ENCODE assay signal across 11 mouse cellular contexts in genomic region chr10:79654946-79655395, GRCm38 (mm10). TPM values are rescaled to one million over a fixed set of nuclear protein-coding genes. Genes with fewer than 3 reads are reported as not detected.
DNase-seq lines count a peak whose midpoint lies in the region; ATAC-seq lines count a peak whose summit lies in the region.
"Had no signal": no experiment of that assay in that cellular context is flagged by ENCODE, and none has a peak within 500 bp of the region (broad histone marks: within the 10 kb centered on the region; RNA-seq: fewer than 3 reads in every experiment).

No protein-coding gene starts in this region.

- 33% methylated on average over 1 of the region's 1 CpGs for WGBS in neural tube, embryonic 14.5 days

- H3K9ac ChIP-seq in neural tube, embryonic 14.5 days (replicated peaks; ENCODE audit: low read depth, low read length) = no peak overlapping the region

- H3K4me2 ChIP-seq in neural tube, embryonic 14.5 days (ENCODE audit: low read depth, low read length) = no peak overlapping the region

- DNase-seq in embryo, embryonic 10 days (ENCODE audit: low spot score) = peak; percentile 51
- no peak for DNase-seq in embryo, embryonic 9.5 days (ENCODE audit: extremely low spot score)
- DNase-seq in frontal cortex, postnatal 10 days (ENCODE audit: low spot score in 2 of 2) = peak; percentile 61 to 78
- peak; percentile 62 to 73 for DNase-seq in layer of hippocampus, postnatal 36 days
- no peak for DNase-seq in ovary, postnatal 36 days (ENCODE audit: low spot score)
- no peak for DNase-seq in lung, postnatal 25 days (ENCODE audit: low spot score)
- no peak for DNase-seq in adrenal gland, postnatal 4 days (ENCODE audit: low spot score in 2 of 2)
- DNase-seq: cerebellum, adult 9-10 months; heart, adult 18-20 months had no signal

- no peaks in the 10 kb centered on the region for H3K9me3 ChIP-seq in neural tube, embryonic 14.5 days (ENCODE audit: control insufficient read depth, low read length)

- H3K36me3 ChIP-seq in neural tube, embryonic 14.5 days (ENCODE audit: control insufficient read depth, insufficient read depth, low read length) = no peaks in the 10 kb centered on the region

- no peak overlapping the region for H3K4me3 ChIP-seq in neural tube, embryonic 14.5 days (ENCODE audit: low read depth, low read length)

- H3K27me3 ChIP-seq in neural tube, embryonic 14.5 days (ENCODE audit: control insufficient read depth, insufficient read depth, low read length) = no peaks in the 10 kb centered on the region

- no peak overlapping the region for H3K27ac ChIP-seq in neural tube, embryonic 14.5 days (ENCODE audit: low read depth, low read length)

- no peaks in the 10 kb centered on the region for H3K4me1 ChIP-seq in neural tube, embryonic 14.5 days (ENCODE audit: control insufficient read depth, insufficient read depth, low read length)

- ATAC-seq in neural tube, embryonic 14.5 days (ENCODE audit: low read depth) = peak; percentile 77

RNA-seq across cellular contexts. Expression of gene Madcam1, which starts 9.4 kb away (rescaled TPM):
- total RNA-seq in layer of hippocampus, postnatal 36 days (2021) = not detected
- 0.82 and 1.2 TPM in 2 replicates for polyA plus RNA-seq in neural tube, embryonic 14.5 days (2014; fragmentation: Nextera tagmentation; extraction: Ambion mirVana)
- under 1 TPM; 0.28 to 0.64 TPM for total RNA-seq in adrenal gland, postnatal 4 days (2021)
- total RNA-seq: megakaryocyte-erythroid progenitor cell, adult 5-6 weeks had no signal

RNA-seq across cellular contexts. Expression of gene Odf3l2, which starts 9.4 kb away (rescaled TPM):
- under 1 TPM in 1 of 2 experiments, not detected in 1; 0.61 TPM for total RNA-seq in layer of hippocampus, postnatal 36 days (2021)
- not detected in 2 replicates for polyA plus RNA-seq in neural tube, embryonic 14.5 days (2014; fragmentation: Nextera tagmentation; extraction: Ambion mirVana)
- not detected for total RNA-seq in adrenal gland, postnatal 4 days (2021)
- total RNA-seq: heart, adult 18-20 months; megakaryocyte-erythroid progenitor cell, adult 5-6 weeks had no signal

RNA-seq across cellular contexts. Expression of gene Tpgs1, which starts 14.2 kb away (rescaled TPM):
- 10 to 100 TPM; 64.6 to 68.3 TPM for total RNA-seq in layer of hippocampus, postnatal 36 days (2021)
- polyA plus RNA-seq in neural tube, embryonic 14.5 days (2014; fragmentation: Nextera tagmentation; extraction: Ambion mirVana) = 104 and 118 TPM in 2 replicates
- total RNA-seq in adrenal gland, postnatal 4 days (2021) = 10 to 100 TPM; 32.4 to 33.9 TPM

RNA-seq across cellular contexts. Expression of gene Shc2, which starts 17.3 kb away (rescaled TPM):
- total RNA-seq in layer of hippocampus, postnatal 36 days (2021) = 10 to 100 TPM; 44.0 to 44.8 TPM
- 16.7 and 22.8 TPM in 2 replicates for polyA plus RNA-seq in neural tube, embryonic 14.5 days (2014; fragmentation: Nextera tagmentation; extraction: Ambion mirVana)
- total RNA-seq in adrenal gland, postnatal 4 days (2021) = 10 to 100 TPM in 1 of 2 experiments, 1 to 10 TPM in 1; 8.9 to 13.3 TPM
- total RNA-seq: megakaryocyte-erythroid progenitor cell, adult 5-6 weeks had no signal

RNA-seq across cellular contexts. Expression of gene Cdc34, which starts 27.0 kb away (rescaled TPM):
- 10 to 100 TPM; 67.0 to 70.2 TPM for total RNA-seq in layer of hippocampus, postnatal 36 days (2021)
- polyA plus RNA-seq in neural tube, embryonic 14.5 days (2014; fragmentation: Nextera tagmentation; extraction: Ambion mirVana) = 69.7 and 74.6 TPM in 2 replicates
- 10 to 100 TPM; 72.6 to 78.1 TPM for total RNA-seq in adrenal gland, postnatal 4 days (2021)

Comparison
In these comparisons a context has a peak if more than half of its experiments do, and no peak if none do; other contexts are left out.
1. DNase-seq: peak in embryo, embryonic 10 days (single experiment), frontal cortex, postnatal 10 days (2 of 2) and layer of hippocampus, postnatal 36 days (2 of 2); none in embryo, embryonic 9.5 days (single experiment), ovary, postnatal 36 days (single experiment), lung, postnatal 25 days (single experiment) and adrenal gland, postnatal 4 days (0 of 2).